Mouse (Mus musculus): Measurements from ENCODE around the gene I830077J02Rik. TPM values are rescaled to one million over a fixed set of nuclear protein-coding genes. Genes with fewer than 3 reads are reported as not detected.

I830077J02Rik gene
- polyA plus RNA-seq, 1 experiment from 2014 or later = not detected

- Histone ChIP-seq H3K27ac (ENCODE audit: low read length) (no peak overlapping the region), H3K4me3 (replicated peaks; ENCODE audit: low read length) (no peak overlapping the region), H3K4me1 (replicated peaks; ENCODE audit: control insufficient read depth, insufficient read depth, low read length) (no peaks in the 10 kb centered on the region), H3K9me3 (ENCODE audit: control insufficient read depth, low read length) (no peaks in the 10 kb centered on the region), H3K4me2 (ENCODE audit: low read length) (no peak overlapping the region), H3K36me3 (ENCODE audit: control insufficient read depth, insufficient read depth) (no peaks in the 10 kb centered on the region), H3K9ac (replicated peaks; ENCODE audit: low read depth, low read length) (no peak overlapping the region), H3K27me3 (replicated peaks; ENCODE audit: control insufficient read depth, insufficient read depth, low read length) (no peaks in the 10 kb centered on the region)
- ATAC-seq = no peak
- WGBS = 76% methylated on average over 11 of the region's 11 CpGs
Observed at GRCm38 (mm10) chr3:105910519-105911190, 21.8 kb downstream of the I830077J02Rik start.

- Histone ChIP-seq H3K4me3 (replicated peaks; ENCODE audit: low read length) (no peak overlapping the region), H3K4me1 (replicated peaks; ENCODE audit: control insufficient read depth, insufficient read depth, low read length) (no peaks in the 10 kb centered on the region), H3K9me3 (ENCODE audit: control insufficient read depth, low read length) (no peaks in the 10 kb centered on the region), H3K9ac (replicated peaks; ENCODE audit: low read depth, low read length) (no peak overlapping the region), H3K36me3 (ENCODE audit: control insufficient read depth, insufficient read depth) (no peaks in the 10 kb centered on the region), H3K27ac (ENCODE audit: low read length) (no peak overlapping the region), H3K27me3 (replicated peaks; ENCODE audit: control insufficient read depth, insufficient read depth, low read length) (no peaks in the 10 kb centered on the region), H3K4me2 (ENCODE audit: low read length) (no peak overlapping the region)
- no peak for ATAC-seq
- WGBS = 95% methylated on average over 4 of the region's 4 CpGs
Observed at GRCm38 (mm10) chr3:105908976-105909375, 23.5 kb downstream of the I830077J02Rik start.

- H3K4me1 ChIP-seq (replicated peaks; ENCODE audit: control insufficient read depth, insufficient read depth, low read length) = no peaks in the 10 kb centered on the region
- H3K27me3 ChIP-seq (replicated peaks; ENCODE audit: control insufficient read depth, insufficient read depth, low read length) = no peaks in the 10 kb centered on the region
- no peak overlapping the region for H3K9ac ChIP-seq (replicated peaks; ENCODE audit: low read depth, low read length)
- ATAC-seq = no peak
- H3K27ac ChIP-seq (ENCODE audit: low read length) = no peak overlapping the region
- no peak overlapping the region for H3K4me2 ChIP-seq (ENCODE audit: low read length)
- H3K4me3 ChIP-seq (replicated peaks; ENCODE audit: low read length) = no peak overlapping the region
- no peaks in the 10 kb centered on the region for H3K36me3 ChIP-seq (ENCODE audit: control insufficient read depth, insufficient read depth)
- WGBS = 33% methylated on average over 9 of the region's 9 CpGs
- H3K9me3 ChIP-seq (ENCODE audit: control insufficient read depth, low read length) = no peaks in the 10 kb centered on the region
Observed at GRCm38 (mm10) chr3:105907956-105908655, 24.4 kb downstream of the I830077J02Rik start.

GRCm38 (mm10) chr3:105904721-105905120 lies 27.7 kb downstream of the I830077J02Rik start:
- no peak overlapping the region for H3K27ac ChIP-seq (ENCODE audit: low read length)
- H3K9ac ChIP-seq (replicated peaks; ENCODE audit: low read depth, low read length) = no peak overlapping the region
- no peaks in the 10 kb centered on the region for H3K36me3 ChIP-seq (ENCODE audit: control insufficient read depth, insufficient read depth)
- no peaks in the 10 kb centered on the region for H3K9me3 ChIP-seq (ENCODE audit: control insufficient read depth, low read length)
- WGBS = 93% methylated on average over 9 of the region's 9 CpGs
- no peak overlapping the region for H3K4me2 ChIP-seq (ENCODE audit: low read length)
- H3K4me1 ChIP-seq (replicated peaks; ENCODE audit: control insufficient read depth, insufficient read depth, low read length) = no peaks in the 10 kb centered on the region
- no peak overlapping the region for H3K4me3 ChIP-seq (replicated peaks; ENCODE audit: low read length)
- ATAC-seq = no peak
- no peaks in the 10 kb centered on the region for H3K27me3 ChIP-seq (replicated peaks; ENCODE audit: control insufficient read depth, insufficient read depth, low read length)

- ATAC-seq = no peak
- Histone ChIP-seq H3K9me3 (ENCODE audit: control insufficient read depth, low read length) (no peaks in the 10 kb centered on the region), H3K4me2 (ENCODE audit: low read length) (no peak overlapping the region), H3K36me3 (ENCODE audit: control insufficient read depth, insufficient read depth) (no peaks in the 10 kb centered on the region), H3K4me1 (replicated peaks; ENCODE audit: control insufficient read depth, insufficient read depth, low read length) (no peaks in the 10 kb centered on the region), H3K27ac (ENCODE audit: low read length) (no peak overlapping the region), H3K4me3 (replicated peaks; ENCODE audit: low read length) (no peak overlapping the region), H3K27me3 (replicated peaks; ENCODE audit: control insufficient read depth, insufficient read depth, low read length) (no peaks in the 10 kb centered on the region), H3K9ac (replicated peaks; ENCODE audit: low read depth, low read length) (no peak overlapping the region)
- 82% methylated on average over 4 of the region's 4 CpGs for WGBS
Observed at GRCm38 (mm10) chr3:105904213-105904612, 28.3 kb downstream of the I830077J02Rik start.

GRCm38 (mm10) chr3:105901468-105901867 lies 31.0 kb downstream of the I830077J02Rik start:
- Histone ChIP-seq H3K36me3 (ENCODE audit: control insufficient read depth, insufficient read depth) (no peaks in the 10 kb centered on the region), H3K4me1 (replicated peaks; ENCODE audit: control insufficient read depth, insufficient read depth, low read length) (no peaks in the 10 kb centered on the region), H3K27me3 (replicated peaks; ENCODE audit: control insufficient read depth, insufficient read depth, low read length) (no peaks in the 10 kb centered on the region), H3K9me3 (ENCODE audit: control insufficient read depth, low read length) (no peaks in the 10 kb centered on the region), H3K9ac (replicated peaks; ENCODE audit: low read depth, low read length) (no peak overlapping the region), H3K27ac (ENCODE audit: low read length) (no peak overlapping the region), H3K4me2 (ENCODE audit: low read length) (no peak overlapping the region), H3K4me3 (replicated peaks; ENCODE audit: low read length) (no peak overlapping the region)
- no peak for ATAC-seq
- WGBS = 80% methylated on average over 4 of the region's 4 CpGs

- no peak overlapping the region for H3K4me3 ChIP-seq (replicated peaks; ENCODE audit: low read length)
- no peak for ATAC-seq
- no peak overlapping the region for H3K9ac ChIP-seq (replicated peaks; ENCODE audit: low read depth, low read length)
- H3K36me3 ChIP-seq (ENCODE audit: control insufficient read depth, insufficient read depth) = no peaks in the 10 kb centered on the region
- no peaks in the 10 kb centered on the region for H3K4me1 ChIP-seq (replicated peaks; ENCODE audit: control insufficient read depth, insufficient read depth, low read length)
- no peak overlapping the region for H3K27ac ChIP-seq (ENCODE audit: low read length)
- no peak overlapping the region for H3K4me2 ChIP-seq (ENCODE audit: low read length)
- H3K9me3 ChIP-seq (ENCODE audit: control insufficient read depth, low read length) = no peaks in the 10 kb centered on the region
- H3K27me3 ChIP-seq (replicated peaks; ENCODE audit: control insufficient read depth, insufficient read depth, low read length) = no peaks in the 10 kb centered on the region
- 82% methylated on average over 3 of the region's 3 CpGs for WGBS
Observed at GRCm38 (mm10) chr3:105900716-105901115, 31.7 kb downstream of the I830077J02Rik start.

GRCm38 (mm10) chr3:105900266-105900665 lies 32.2 kb downstream of the I830077J02Rik start:
- 79% methylated on average over 6 of the region's 6 CpGs for WGBS
- Histone ChIP-seq H3K9me3 (ENCODE audit: control insufficient read depth, low read length) (no peaks in the 10 kb centered on the region), H3K4me3 (replicated peaks; ENCODE audit: low read length) (no peak overlapping the region), H3K9ac (replicated peaks; ENCODE audit: low read depth, low read length) (no peak overlapping the region), H3K27me3 (replicated peaks; ENCODE audit: control insufficient read depth, insufficient read depth, low read length) (no peaks in the 10 kb centered on the region), H3K27ac (ENCODE audit: low read length) (no peak overlapping the region), H3K4me2 (ENCODE audit: low read length) (no peak overlapping the region), H3K36me3 (ENCODE audit: control insufficient read depth, insufficient read depth) (no peaks in the 10 kb centered on the region), H3K4me1 (replicated peaks; ENCODE audit: control insufficient read depth, insufficient read depth, low read length) (no peaks in the 10 kb centered on the region)
- ATAC-seq = no peak

- H3K36me3 ChIP-seq (ENCODE audit: control insufficient read depth, insufficient read depth) = no peaks in the 10 kb centered on the region
- H3K9me3 ChIP-seq (ENCODE audit: control insufficient read depth, low read length) = no peaks in the 10 kb centered on the region
- H3K4me1 ChIP-seq (replicated peaks; ENCODE audit: control insufficient read depth, insufficient read depth, low read length) = no peaks in the 10 kb centered on the region
- peak; percentile 75 for ATAC-seq
- no peak overlapping the region for H3K4me3 ChIP-seq (replicated peaks; ENCODE audit: low read length)
- H3K27ac ChIP-seq (ENCODE audit: low read length) = no peak overlapping the region
- no peak overlapping the region for H3K9ac ChIP-seq (replicated peaks; ENCODE audit: low read depth, low read length)
- H3K4me2 ChIP-seq (ENCODE audit: low read length) = no peak overlapping the region
- H3K27me3 ChIP-seq (replicated peaks; ENCODE audit: control insufficient read depth, insufficient read depth, low read length) = no peaks in the 10 kb centered on the region
- WGBS = 38% methylated on average over 8 of the region's 8 CpGs
Observed at GRCm38 (mm10) chr3:105899394-105900147, 32.9 kb downstream of the I830077J02Rik start.

All from forebrain, embryonic 16.5 days (tissue).